12 mouse cellular contexts compared by ENCODE assay signal in genomic region chr9:74977962-74978361, GRCm38 (mm10). TPM values are rescaled to one million over a fixed set of nuclear protein-coding genes. Genes with fewer than 3 reads are reported as not detected.
DNase-seq lines count a peak whose midpoint lies in the region; ATAC-seq lines count a peak whose summit lies in the region.
"Had no signal": no experiment of that assay in that cellular context is flagged by ENCODE, and none has a peak within 500 bp of the region (broad histone marks: within the 10 kb centered on the region; RNA-seq: fewer than 3 reads in every experiment).

No protein-coding gene starts in this region.

- no peaks in the 10 kb centered on the region for H3K9me3 ChIP-seq in midbrain, embryonic 11.5 days (ENCODE audit: control insufficient read depth, low read length)
- H3K9me3 ChIP-seq in midbrain, embryonic 10.5 days (replicated peaks) = no peaks in the 10 kb centered on the region
- H3K9me3 ChIP-seq: embryonic facial prominence, embryonic 15.5 days; liver, embryonic 15.5 days had no signal

- no peaks in the 10 kb centered on the region for H3K27me3 ChIP-seq in midbrain, embryonic 11.5 days (ENCODE audit: control insufficient read depth, insufficient read depth, low read length)
- H3K27me3 ChIP-seq in midbrain, embryonic 10.5 days (ENCODE audit: low read depth, poor library complexity, severe bottlenecking) = no peaks in the 10 kb centered on the region
- H3K27me3 ChIP-seq: CH12.LX; embryonic facial prominence, embryonic 15.5 days; liver, embryonic 15.5 days had no signal

- no peaks in the 10 kb centered on the region for H3K36me3 ChIP-seq in midbrain, embryonic 11.5 days (ENCODE audit: control insufficient read depth, insufficient read depth, low read length)
- H3K36me3 ChIP-seq in midbrain, embryonic 10.5 days = no peaks in the 10 kb centered on the region
- H3K36me3 ChIP-seq: embryonic facial prominence, embryonic 15.5 days; liver, embryonic 15.5 days had no signal

- WGBS in midbrain, embryonic 11.5 days = 74% methylated on average over 7 of the region's 7 CpGs
- WGBS in midbrain, embryonic 10.5 days = 81% methylated on average over 7 of the region's 7 CpGs

- H3K4me2 ChIP-seq in midbrain, embryonic 11.5 days = 0 out of 2 replicates have a peak overlapping the region, but pooled peaks have one; percentile 6
- H3K4me2 ChIP-seq: embryonic facial prominence, embryonic 15.5 days; liver, embryonic 15.5 days had no signal

- H3K4me1 ChIP-seq in midbrain, embryonic 11.5 days (ENCODE audit: control insufficient read depth, insufficient read depth, low read length) = peaks cover 26% of the 10 kb centered on the region
- peaks cover 37% of the 10 kb centered on the region for H3K4me1 ChIP-seq in midbrain, embryonic 10.5 days

- H3K9ac ChIP-seq in midbrain, embryonic 11.5 days (ENCODE audit: low read length) = no peak overlapping the region
- H3K9ac ChIP-seq: embryonic facial prominence, embryonic 15.5 days; liver, embryonic 15.5 days had no signal

- peak; percentile 88 for DNase-seq in heart, adult 11 months
- DNase-seq in heart, postnatal 10 days = no peak
- no peak for DNase-seq in midbrain, embryonic 11.5 days (ENCODE audit: low spot score, missing footprints)
- no peak for DNase-seq in midbrain, embryonic 10.5 days (ENCODE audit: low spot score)
- DNase-seq in kidney, postnatal 25 days = peak; percentile 18 to 67
- DNase-seq in right cerebral cortex, postnatal 4 days = no peak
- no peak for DNase-seq in frontal cortex, postnatal 36 days (ENCODE audit: low spot score in 2 of 2)
- DNase-seq: gastrocnemius, postnatal 14 days; right cerebral cortex, postnatal 14 days had no signal

- H3K27ac ChIP-seq in midbrain, embryonic 11.5 days (ENCODE audit: low read depth, low read length) = no peak overlapping the region
- H3K27ac ChIP-seq in midbrain, embryonic 10.5 days (replicated peaks) = no peak overlapping the region
- H3K27ac ChIP-seq: embryonic facial prominence, embryonic 15.5 days; liver, embryonic 15.5 days had no signal

- intact Hi-C loops in heart, postnatal 10 days (cut with DNase I) = no loop called here

- no peak overlapping the region for H3K4me3 ChIP-seq in midbrain, embryonic 11.5 days (ENCODE audit: low read depth, low read length)
- H3K4me3 ChIP-seq in midbrain, embryonic 10.5 days = no peak overlapping the region
- H3K4me3 ChIP-seq: embryonic facial prominence, embryonic 15.5 days; liver, embryonic 15.5 days had no signal

- ATAC-seq in midbrain, embryonic 11.5 days (ENCODE audit: low FRiP score) = no peak

RNA-seq across cellular contexts. Expression of gene Fam214a, which starts 25.3 kb away (rescaled TPM):
- 10 to 100 TPM; 25.9 to 26.5 TPM for total RNA-seq in heart, postnatal 10 days (2021)
- 17.6 and 18.9 TPM in 2 replicates for polyA plus RNA-seq in midbrain, embryonic 11.5 days (2014; fragmentation: Nextera tagmentation; extraction: Ambion mirVana)
- polyA plus RNA-seq in midbrain, embryonic 10.5 days (2016; fragmentation: Nextera tagmentation; extraction: Ambion mirVana) = 7.7 and 13.2 TPM in 2 replicates

RNA-seq across cellular contexts. Expression of gene Arpp19, which starts 59.5 kb away (rescaled TPM):
- total RNA-seq in heart, postnatal 10 days (2021) = 100 to 1,000 TPM; 157 to 163 TPM
- polyA plus RNA-seq in midbrain, embryonic 11.5 days (2014; fragmentation: Nextera tagmentation; extraction: Ambion mirVana) = 353 and 371 TPM in 2 replicates
- 327 and 357 TPM in 2 replicates for polyA plus RNA-seq in midbrain, embryonic 10.5 days (2016; fragmentation: Nextera tagmentation; extraction: Ambion mirVana)

Comparison
In these comparisons a context has a peak if more than half of its experiments do, and no peak if none do; other contexts are left out.
1. DNase-seq: peak in heart, adult 11 months (single experiment) and kidney, postnatal 25 days (2 of 2); none in heart, postnatal 10 days (0 of 2), midbrain, embryonic 11.5 days (single experiment), midbrain, embryonic 10.5 days (single experiment), right cerebral cortex, postnatal 4 days (single experiment) and frontal cortex, postnatal 36 days (0 of 2).